Mouse (Mus musculus) liver, embryonic 14.5 days (tissue): ENCODE results near the gene Glb1l2.

ENCODE experiments used
- CTCF ChIP-seq: IDR thresholded peaks from 2 replicates; pipeline ENCODE4 v1.5.1; 2016; ENCODE audit warnings: antibody characterized with exemption, low read depth, control low read depth
- EP300 ChIP-seq: IDR thresholded peaks from 2 replicates; pipeline ENCODE4 v1.6.1; 2016; ENCODE audit warnings: antibody characterized with exemption, low read depth

DNA sequence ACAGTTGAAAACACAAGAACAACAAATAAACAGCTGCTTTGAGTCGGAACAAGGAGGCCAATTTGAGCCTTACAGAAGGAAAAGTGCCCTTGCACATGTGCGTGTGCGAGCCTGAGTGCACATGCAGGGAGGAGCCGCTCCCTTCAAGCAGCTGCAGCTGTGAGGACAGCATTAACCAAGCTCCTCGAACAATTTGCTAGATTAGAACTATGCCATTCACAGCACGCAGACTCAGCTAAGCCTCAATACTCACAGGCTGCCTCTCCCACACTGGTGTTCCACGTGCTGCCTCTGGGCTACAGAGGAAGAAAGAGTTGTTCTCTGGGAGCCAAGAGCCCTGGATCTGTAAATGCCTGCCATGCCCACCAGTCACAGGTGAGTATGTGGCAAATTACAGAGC, 84.5 kb downstream of the Glb1l2 start:
- TF ChIP-seq CTCF, result no peak
- no peak for TF ChIP-seq EP300
